Comparison of ENCODE assay signal across 28 mouse cellular contexts in genomic region chr9:120009871-120010270, GRCm38 (mm10). TPM values are rescaled to one million over a fixed set of nuclear protein-coding genes. Genes with fewer than 3 reads are reported as not detected.
DNase-seq lines count a peak whose midpoint lies in the region; ATAC-seq and TF ChIP-seq lines count a peak whose summit lies in the region.
"Had no signal": no experiment of that assay in that cellular context is flagged by ENCODE, and none has a peak within 500 bp of the region (broad histone marks: within the 10 kb centered on the region; RNA-seq: fewer than 3 reads in every experiment).

No protein-coding gene starts in this region.

- no peak for TF ChIP-seq EP300 in liver, postnatal 0 days (IDR thresholded peaks at IDR 0.05; ENCODE audit: low read depth)

- H3K4me1 ChIP-seq in kidney, adult 2 months (ENCODE audit: control insufficient read depth, insufficient read depth, low read length), result peaks cover 4% of the 10 kb centered on the region; the same call in 1 of the 2 replicates
- peaks cover 27% of the 10 kb centered on the region for H3K4me1 ChIP-seq in liver, postnatal 0 days (ENCODE audit: insufficient read depth)
- peaks cover 18% of the 10 kb centered on the region for H3K4me1 ChIP-seq in liver, embryonic 12.5 days
- peaks cover 91% of the 10 kb centered on the region for H3K4me1 ChIP-seq in E14TG2a.4 (replicated peaks; ENCODE audit: low read depth, low read length)

- 86% methylated on average over 3 of the region's 3 CpGs for WGBS in kidney, adult 2 months
- WGBS in liver, postnatal 0 days (ENCODE audit: insufficient replicate concordance), result 73% methylated on average over 3 of the region's 3 CpGs
- 76% methylated on average over 3 of the region's 3 CpGs for WGBS in liver, embryonic 12.5 days (ENCODE audit: insufficient replicate concordance)

- intact Hi-C loops in gastrocnemius, adult 2 months (cut with DNase I), result loop anchor here (2.0 kb wide), 1 partner anchor 27 kb away; no protein-coding TSS in a partner anchor

- no peak for TF ChIP-seq CTCF in gastrocnemius, adult 2 months (IDR thresholded peaks at IDR 0.05)
- no peak for TF ChIP-seq CTCF in kidney, adult 2 months (conservative IDR thresholded peaks at IDR 0.05; ENCODE audit: insufficient read depth, insufficient read length, low read depth, low read length)
- TF ChIP-seq CTCF in liver, postnatal 0 days (IDR thresholded peaks at IDR 0.05; ENCODE audit: low read depth), result no peak
- no peak for TF ChIP-seq CTCF in E14TG2a.4 (conservative IDR thresholded peaks at IDR 0.05; ENCODE audit: low read length)

- H3K4me3 ChIP-seq in gastrocnemius, adult 2 months, result no peak overlapping the region
- H3K4me3 ChIP-seq in kidney, adult 2 months (ENCODE audit: insufficient read depth, low read depth, low read length), result no peak overlapping the region
- H3K4me3 ChIP-seq in liver, postnatal 0 days (ENCODE audit: low read depth, low read length), result no peak overlapping the region
- H3K4me3 ChIP-seq in liver, embryonic 12.5 days, result no peak overlapping the region
- 0 out of 2 replicates have a peak overlapping the region, but pooled peaks have one; percentile 74 for H3K4me3 ChIP-seq in E14TG2a.4 (replicated peaks; ENCODE audit: low read length)
- H3K4me3 ChIP-seq: embryonic facial prominence, embryonic 13.5 days; erythroblast, embryonic 14.5 days; forebrain, embryonic 12.5 days; forebrain, embryonic 15.5 days had no signal

- no peak for DNase-seq in gastrocnemius, adult 2 months
- DNase-seq in gastrocnemius, postnatal 10 days, result no peak
- DNase-seq in kidney, adult 2 months, result peak; percentile 14
- DNase-seq in kidney, postnatal 10 days, result no peak
- DNase-seq in liver, postnatal 0 days, result no peak
- DNase-seq in natural killer cell, adult 2 months (ENCODE audit: low spot score in 2 of 2), result no peak
- DNase-seq: adrenal gland, adult 8-10 months; adrenal gland, postnatal 25 days; cerebellum, adult 8-10 months; cerebellum, postnatal 10 days; cerebellum, postnatal 36 days; embryo, embryonic 11 days; gastrocnemius, postnatal 14 days; heart, adult 18-20 months; heart, postnatal 36 days had no signal

- no peaks in the 10 kb centered on the region for H3K36me3 ChIP-seq in kidney, adult 2 months (ENCODE audit: control insufficient read depth, insufficient read depth, low read length)
- no peaks in the 10 kb centered on the region for H3K36me3 ChIP-seq in liver, postnatal 0 days (replicated peaks; ENCODE audit: insufficient read depth, low read length)
- H3K36me3 ChIP-seq in liver, embryonic 12.5 days, result no peaks in the 10 kb centered on the region
- H3K36me3 ChIP-seq in E14TG2a.4 (ENCODE audit: insufficient read depth, low read length), result no peaks in the 10 kb centered on the region
- H3K36me3 ChIP-seq: embryonic facial prominence, embryonic 10.5 days; embryonic facial prominence, embryonic 13.5 days; forebrain, embryonic 12.5 days; forebrain, embryonic 15.5 days; hindbrain, embryonic 10.5 days had no signal

- peak overlapping the region; percentile 6; the same call in 1 of the 2 replicates for H3K27ac ChIP-seq in gastrocnemius, adult 2 months
- H3K27ac ChIP-seq in kidney, adult 2 months (ENCODE audit: insufficient read depth, low read depth, low read length), result no peak overlapping the region
- peak overlapping the region; percentile 82 for H3K27ac ChIP-seq in liver, postnatal 0 days (ENCODE audit: low read depth)
- no peak overlapping the region for H3K27ac ChIP-seq in liver, embryonic 12.5 days
- H3K27ac ChIP-seq: embryonic facial prominence, embryonic 10.5 days; forebrain, embryonic 12.5 days; hindbrain, embryonic 10.5 days had no signal

- TF ChIP-seq POLR2A in kidney, adult 2 months (IDR thresholded peaks at IDR 0.05; ENCODE audit: low read depth, low read length), result no peak

- H3K9me3 ChIP-seq in liver, postnatal 0 days (ENCODE audit: low read length), result no peaks in the 10 kb centered on the region
- peaks cover 7% of the 10 kb centered on the region; the same call in 1 of the 2 replicates for H3K9me3 ChIP-seq in liver, embryonic 12.5 days (replicated peaks)
- H3K9me3 ChIP-seq in E14TG2a.4 (ENCODE audit: low read length), result no peaks in the 10 kb centered on the region
- H3K9me3 ChIP-seq: embryonic facial prominence, embryonic 13.5 days; forebrain, embryonic 12.5 days; forebrain, embryonic 15.5 days; hindbrain, embryonic 10.5 days had no signal

- no peak for ATAC-seq in liver, postnatal 0 days
- ATAC-seq in liver, embryonic 12.5 days, result no peak
- ATAC-seq: activated CD4-positive, CD25-positive, alpha-beta regulatory T cell, adult 4 months; hindbrain, postnatal 0 days; inflammation-experienced regulatory T-cells, adult 6 months had no signal

- no peak overlapping the region for H3K4me2 ChIP-seq in liver, postnatal 0 days (ENCODE audit: low read depth, low read length)
- no peak overlapping the region for H3K4me2 ChIP-seq in liver, embryonic 12.5 days
- H3K4me2 ChIP-seq: forebrain, embryonic 15.5 days had no signal

- H3K9ac ChIP-seq in liver, postnatal 0 days (replicated peaks), result no peak overlapping the region
- H3K9ac ChIP-seq in liver, embryonic 12.5 days, result no peak overlapping the region
- H3K9ac ChIP-seq: embryonic facial prominence, embryonic 13.5 days; forebrain, embryonic 12.5 days; forebrain, embryonic 15.5 days; hindbrain, embryonic 14.5 days had no signal

- H3K27me3 ChIP-seq in kidney, adult 2 months (replicated peaks; ENCODE audit: control insufficient read depth, insufficient read depth, low read length), result no peaks in the 10 kb centered on the region
- H3K27me3 ChIP-seq in liver, postnatal 0 days (ENCODE audit: insufficient read depth, low read length), result no peaks in the 10 kb centered on the region
- H3K27me3 ChIP-seq in liver, embryonic 12.5 days (replicated peaks), result peaks cover 20% of the 10 kb centered on the region
- peaks cover 9% of the 10 kb centered on the region; the same call in 1 of the 2 replicates for H3K27me3 ChIP-seq in E14TG2a.4 (ENCODE audit: insufficient read depth, low read length)
- H3K27me3 ChIP-seq: embryonic facial prominence, embryonic 13.5 days; forebrain, embryonic 15.5 days had no signal

RNA-seq across cellular contexts. Expression of gene Xirp1, which starts 13.5 kb away (rescaled TPM):
- total RNA-seq in gastrocnemius, adult 2 months (2021), result 100 to 1,000 TPM in 1 of 2 experiments, 10 to 100 TPM in 1; 70.1 to 116 TPM
- 10 to 100 TPM; 58.2 to 84.6 TPM for total RNA-seq in gastrocnemius, postnatal 10 days (2021)
- 0.18 and 0.94 TPM in 2 replicates for polyA plus RNA-seq in kidney, adult 2 months (2012; rRNA removed)
- polyA plus RNA-seq in liver, postnatal 0 days (2015; fragmentation: Nextera tagmentation; extraction: Ambion mirVana), result 0.13 TPM in 2 replicates
- polyA plus RNA-seq in liver, embryonic 12.5 days (2016; fragmentation: Nextera tagmentation; extraction: Ambion mirVana), result 0.02 and 0.07 TPM in 2 replicates
- polyA plus RNA-seq: activated CD4-positive, CD25-positive, alpha-beta regulatory T cell, adult 4 months; brain, embryonic 14.5 days; erythroblast, embryonic 14.5 days; forebrain, embryonic 15.5 days; hindbrain, embryonic 14.5 days; inflammation-experienced regulatory T-cells, adult 6 months had no signal

RNA-seq across cellular contexts. Expression of gene Csrnp1, which starts 25.4 kb away (rescaled TPM):
- 10 to 100 TPM in 1 of 2 experiments, 1 to 10 TPM in 1; 5.9 to 12.0 TPM for total RNA-seq in gastrocnemius, adult 2 months (2021)
- total RNA-seq in gastrocnemius, postnatal 10 days (2021), result 1 to 10 TPM; 2.6 to 3.4 TPM
- polyA plus RNA-seq in kidney, adult 2 months (2012; rRNA removed), result 14.8 and 24.2 TPM in 2 replicates
- polyA plus RNA-seq in liver, postnatal 0 days (2015; fragmentation: Nextera tagmentation; extraction: Ambion mirVana), result 2.9 and 3.4 TPM in 2 replicates
- 1.5 and 1.9 TPM in 2 replicates for polyA plus RNA-seq in liver, embryonic 12.5 days (2016; fragmentation: Nextera tagmentation; extraction: Ambion mirVana)

RNA-seq across cellular contexts. Expression of gene Cx3cr1, which starts 59.8 kb away (rescaled TPM):
- under 1 TPM; 0.15 to 0.20 TPM for total RNA-seq in gastrocnemius, adult 2 months (2021)
- total RNA-seq in gastrocnemius, postnatal 10 days (2021), result 1 to 10 TPM; 2.0 to 3.2 TPM
- polyA plus RNA-seq in kidney, adult 2 months (2012; rRNA removed), result 5.5 and 6.1 TPM in 2 replicates
- 1.8 and 2.2 TPM in 2 replicates for polyA plus RNA-seq in liver, postnatal 0 days (2015; fragmentation: Nextera tagmentation; extraction: Ambion mirVana)
- polyA plus RNA-seq in liver, embryonic 12.5 days (2016; fragmentation: Nextera tagmentation; extraction: Ambion mirVana), result 5.4 and 6.0 TPM in 2 replicates

Comparison
In these comparisons a context has a peak if more than half of its experiments do, and no peak if none do; other contexts are left out.
1. H3K27ac ChIP-seq: peak in gastrocnemius, adult 2 months (single experiment) and liver, postnatal 0 days (single experiment); none in kidney, adult 2 months (single experiment) and liver, embryonic 12.5 days (single experiment).